Mouse (Mus musculus) erythroid progenitor cell, adult 5-6 weeks (primary cell): ENCODE results near the gene Evi5. TPM values are rescaled to one million over a fixed set of nuclear protein-coding genes. Genes with fewer than 3 reads are reported as not detected.
A peak's percentile ranks its signal among the peaks of the same experiment; 100 is the strongest.

ENCODE experiments used
- ATAC-seq: replicated peaks from 2 replicates; pipeline ENCODE4 v1.8.0; 2016; ENCODE audit warnings: moderate number of reproducible peaks, mild to moderate bottlenecking, moderate TSS enrichment, inconsistent platforms; ENCODE audit not compliant: poor library complexity, low FRiP score, severe bottlenecking
- total RNA-seq, 2 experiments: library from RNA; stranded (forward) in 1 of 2; stranded (reverse) in 1 of 2; fragments of 150-400 nt in 1 of 2; fragments of 186-747, 209-891 nt in 1 of 2; gene quantifications; 2 replicates each; pipeline versions ENCODE4 v1.2.3 to v1.2.4; 2015 to 2017; ENCODE audit warnings: low replicate concordance in 2 of 2

Evi5 gene
- total RNA-seq, 2 experiments from 2014 or later, result 323 to 445 TPM

DNA sequence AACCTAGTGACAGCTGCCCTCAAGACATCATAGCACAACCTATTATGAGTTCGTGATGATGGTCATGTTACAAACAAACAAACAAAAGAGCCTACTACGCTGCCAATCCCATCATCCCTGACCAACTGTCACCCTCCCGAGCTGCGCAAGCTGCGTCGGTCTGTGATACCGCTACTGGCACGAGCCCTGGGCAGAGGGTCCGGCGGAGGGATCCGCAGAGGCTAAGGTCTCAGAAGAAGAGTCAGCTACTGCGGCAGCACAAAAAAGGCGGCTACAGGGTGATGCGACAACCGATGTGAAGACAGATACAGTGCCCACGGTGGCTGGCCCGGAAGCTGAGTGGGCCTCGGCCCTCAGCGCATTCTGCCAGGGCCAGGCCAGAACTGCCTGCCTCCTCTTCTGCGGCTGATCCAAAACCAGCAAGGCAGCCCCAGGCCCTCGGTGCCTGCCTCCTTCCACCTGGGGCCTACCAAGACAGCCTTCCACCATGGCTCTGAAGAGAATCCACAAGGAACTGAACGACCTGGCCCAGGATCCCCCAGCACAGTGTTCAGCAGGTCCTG lies 44.8 kb downstream of the Evi5 start, which contains the start of gene Ube2d2b:
TSS of gene Ube2d2b (plus strand) at position 102 of the 563 bp plus-strand sequence.
- ATAC-seq, result no peak

GRCm38 (mm10) chr5:107822521-107822920 lies 52.4 kb downstream of the Evi5 start:
- ATAC-seq, result no peak

- ATAC-seq, result no peak
Measured at GRCm38 (mm10) chr5:107814651-107815050, 60.3 kb downstream of the Evi5 start.

- ATAC-seq, result no peak
Measured at GRCm38 (mm10) chr5:107807496-107807895, 67.4 kb downstream of the Evi5 start.

- ATAC-seq, result no peak
Measured at GRCm38 (mm10) chr5:107802621-107803020, 72.3 kb downstream of the Evi5 start.

- ATAC-seq, result no peak
Measured at GRCm38 (mm10) chr5:107801234-107801633, 73.7 kb downstream of the Evi5 start.

DNA sequence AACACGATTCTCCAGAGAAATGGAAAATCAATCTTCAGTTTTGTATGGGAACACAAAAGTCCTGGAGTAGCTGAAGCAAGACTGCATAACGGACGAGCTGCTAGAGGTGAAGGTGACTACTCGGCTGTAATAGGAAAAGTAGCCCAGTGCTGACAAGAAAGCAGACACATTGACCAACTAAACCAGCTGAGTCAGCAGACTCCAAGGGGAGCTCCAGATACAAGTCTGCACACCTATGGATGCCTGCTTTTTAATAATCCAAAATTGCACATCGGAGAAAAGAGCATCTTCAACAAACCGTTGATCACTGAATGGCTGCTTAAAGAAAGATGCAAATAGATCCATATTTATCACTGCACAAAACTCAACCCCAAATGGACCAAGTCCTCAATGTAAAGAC lies 76.6 kb downstream of the Evi5 start:
- no peak for ATAC-seq

DNA sequence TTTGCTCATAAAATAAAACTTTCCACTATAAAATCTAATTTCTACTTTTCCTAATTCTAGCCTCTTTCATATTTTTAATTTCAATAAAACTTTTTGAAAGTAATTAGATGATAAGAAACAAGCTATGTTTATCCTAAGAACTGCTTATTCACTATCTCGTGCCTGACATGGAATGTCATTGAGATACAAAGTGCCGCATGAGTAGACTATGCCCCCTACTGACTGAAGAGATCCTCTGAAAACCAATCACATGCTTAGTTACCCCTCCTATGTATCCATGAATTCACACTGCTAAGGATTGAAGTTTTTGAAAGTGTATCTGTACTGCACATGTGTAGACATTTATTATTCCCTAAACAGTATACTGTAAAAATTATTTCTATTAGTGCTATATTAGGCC lies 81.0 kb downstream of the Evi5 start:
- ATAC-seq, result no peak

- ATAC-seq, result no peak
Measured at GRCm38 (mm10) chr5:107793258-107793657, 81.6 kb downstream of the Evi5 start.

- ATAC-seq, result no peak
Measured at GRCm38 (mm10) chr5:107792516-107792915, 82.4 kb downstream of the Evi5 start.

DNA sequence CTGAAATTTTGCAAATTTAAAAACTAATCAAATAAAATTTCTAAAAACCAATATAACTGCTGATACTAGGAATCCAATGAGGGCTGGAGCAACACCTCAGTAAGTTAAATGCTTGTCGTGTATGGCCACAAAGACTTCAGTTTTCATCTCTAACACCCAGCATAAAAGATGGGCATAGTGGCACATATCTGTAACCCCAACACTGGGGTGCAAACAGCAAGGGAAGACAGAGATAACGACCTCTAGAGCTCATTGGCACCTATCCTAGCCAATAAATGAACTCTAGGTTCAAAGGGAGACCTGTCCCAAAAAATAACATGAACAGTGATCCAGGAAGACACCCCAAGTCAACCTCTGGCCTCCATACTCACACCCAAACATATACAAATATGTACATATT lies 82.9 kb downstream of the Evi5 start:
- peak; percentile 70 for ATAC-seq

DNA sequence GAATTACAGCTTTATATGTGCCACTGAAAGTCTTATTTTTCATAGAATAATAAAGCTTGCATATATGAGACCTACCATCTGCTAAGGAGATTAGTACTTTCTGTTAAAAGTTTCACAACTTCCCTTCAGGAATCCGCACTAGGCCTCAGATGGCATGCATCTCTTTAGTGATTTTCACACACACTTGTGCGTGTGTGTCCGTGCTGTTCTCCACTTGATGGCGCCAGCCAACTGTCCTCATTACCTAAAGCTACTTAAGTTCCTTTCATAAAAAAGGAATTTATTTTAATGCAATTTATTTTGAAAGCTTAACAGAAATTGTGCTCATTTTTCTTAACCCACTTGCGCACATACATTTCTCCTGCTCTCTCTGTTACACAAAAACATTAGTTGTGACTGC lies 85.4 kb downstream of the Evi5 start:
- no peak for ATAC-seq

- no peak for ATAC-seq
Measured at GRCm38 (mm10) chr5:107787682-107788443, 87.0 kb downstream of the Evi5 start.

DNA sequence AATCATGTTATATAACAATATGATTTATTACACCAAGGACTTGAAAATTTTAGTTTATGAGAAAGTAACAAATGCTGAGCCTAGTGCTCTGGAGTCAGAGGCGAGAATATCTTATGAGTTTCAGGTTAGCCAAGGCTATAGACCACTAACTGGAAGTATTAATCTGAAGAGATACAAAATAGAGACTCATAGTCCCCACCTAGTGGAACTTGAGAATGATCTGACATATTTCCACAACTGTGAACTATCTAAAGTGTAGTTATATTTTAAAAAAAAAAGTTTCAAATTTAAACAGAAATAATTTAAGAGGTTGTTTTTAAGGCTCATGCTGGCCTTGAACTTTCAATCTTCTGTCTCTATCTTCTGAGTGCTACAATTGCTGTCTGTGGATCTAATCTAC lies 92.5 kb downstream of the Evi5 start:
- ATAC-seq, result no peak

DNA sequence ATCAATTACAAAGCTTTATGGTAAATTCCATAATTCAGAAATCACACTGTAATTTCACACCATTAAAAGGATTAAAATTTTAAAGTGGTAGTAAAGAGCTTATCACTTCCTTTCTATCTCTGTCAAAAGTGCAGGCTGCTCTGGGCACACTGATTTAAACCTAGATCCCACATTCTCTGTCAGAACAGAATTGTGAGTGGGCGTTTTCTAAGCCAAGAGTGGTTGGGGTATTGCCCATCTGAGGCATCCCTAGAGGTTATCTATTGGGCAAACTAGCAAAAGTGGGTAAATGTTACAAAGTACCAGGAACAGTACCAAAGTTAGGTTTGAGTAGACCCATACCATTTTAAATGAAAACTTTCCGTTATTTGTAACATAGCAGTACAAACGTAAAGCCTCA lies 96.1 kb downstream of the Evi5 start:
- ATAC-seq, result no peak

DNA sequence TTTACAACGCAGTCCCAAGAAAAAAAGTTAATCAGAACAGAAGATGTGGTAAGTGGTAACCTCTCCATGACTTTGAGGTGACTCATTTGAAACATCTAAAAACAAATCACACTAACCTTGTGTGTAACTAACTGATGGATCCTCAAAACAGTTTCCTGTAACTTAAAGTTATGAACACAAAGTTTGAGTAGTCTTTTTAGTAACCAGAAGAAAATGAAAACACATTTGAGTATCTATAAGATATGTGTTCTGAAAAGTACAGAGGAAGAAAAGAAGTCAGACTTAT lies 97.4 kb downstream of the Evi5 start:
- no peak for ATAC-seq

DNA sequence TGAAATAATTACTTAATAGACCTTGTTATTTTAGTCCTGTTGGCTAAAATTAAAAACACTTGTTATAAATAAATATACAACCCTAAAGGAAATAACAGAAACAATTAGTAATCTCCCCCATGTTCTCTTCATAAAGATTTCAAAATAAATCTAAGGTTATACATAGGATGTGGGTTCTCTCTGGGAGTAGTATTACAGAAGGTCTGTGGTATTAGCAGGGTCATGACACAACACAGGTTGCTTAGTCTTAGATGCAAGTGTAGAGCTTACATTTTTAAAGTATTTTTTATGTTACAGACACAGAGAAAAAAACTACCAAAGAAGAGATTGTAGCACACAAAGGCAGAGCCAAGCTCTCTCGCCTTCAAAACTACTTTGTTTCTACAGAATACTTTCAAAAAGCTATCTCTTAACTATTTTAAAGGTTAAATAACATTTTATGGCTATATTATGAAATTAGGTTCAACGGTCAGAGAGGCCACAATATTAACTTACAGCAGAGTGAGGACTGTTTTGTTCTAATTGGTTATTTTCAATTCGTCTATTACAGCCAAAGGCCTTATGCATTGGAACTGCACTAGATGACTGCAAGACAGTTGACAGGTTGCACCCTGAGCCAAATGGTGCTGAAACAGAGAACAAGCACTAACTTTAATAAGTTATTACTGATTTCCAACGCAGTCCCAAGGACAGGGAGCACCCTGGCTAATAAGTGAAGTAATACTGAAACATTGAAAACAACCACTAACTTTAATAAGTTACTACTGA lies 97.9 kb downstream of the Evi5 start:
- no peak for ATAC-seq

- ATAC-seq, result no peak
Measured at GRCm38 (mm10) chr5:107775875-107776274, 99.0 kb downstream of the Evi5 start.

GRCm38 (mm10) chr5:107772049-107772448 lies 102.9 kb downstream of the Evi5 start:
- ATAC-seq, result no peak

DNA sequence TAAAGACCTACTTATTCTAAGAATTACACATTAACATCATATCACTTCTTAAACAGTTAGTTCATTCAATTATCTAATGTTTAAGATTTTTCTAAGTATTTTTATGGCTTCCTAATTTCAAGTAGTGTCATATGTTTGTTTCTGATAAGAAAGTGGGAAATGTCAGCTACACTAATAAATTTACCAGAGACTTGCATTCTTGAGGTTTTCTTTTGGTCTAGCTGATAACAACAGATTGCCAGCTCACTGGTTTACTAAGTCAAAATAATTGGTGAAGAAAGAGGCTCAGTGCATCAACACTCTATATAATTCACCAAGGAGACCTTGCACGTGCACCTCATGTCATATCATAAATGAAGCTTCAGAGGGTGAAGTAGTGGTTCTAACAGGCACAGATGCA lies 106.7 kb downstream of the Evi5 start:
- no peak for ATAC-seq

DNA sequence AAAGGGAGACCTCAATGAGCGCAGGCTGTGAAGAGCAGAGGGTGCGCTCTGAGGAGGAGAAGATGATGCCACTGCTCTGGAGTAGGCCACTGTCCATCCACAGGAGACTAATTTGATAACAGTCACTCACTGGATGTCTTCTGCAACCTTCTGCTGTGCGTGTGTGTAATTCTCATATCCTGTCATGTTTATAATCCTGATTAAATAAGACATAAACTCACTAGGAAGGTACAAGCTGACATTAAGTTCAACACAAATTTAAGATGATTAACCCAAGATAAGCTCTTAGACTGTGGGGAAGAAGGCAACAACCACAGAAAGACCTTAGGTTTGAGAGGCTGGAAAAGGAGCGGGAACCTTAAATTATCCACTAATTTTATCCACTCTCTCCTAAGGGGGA lies 109.0 kb downstream of the Evi5 start:
- ATAC-seq, result no peak
